Mouse (Mus musculus) embryo, embryonic 10 days (tissue): ENCODE results near the gene Fbxl17.

ENCODE experiments used
- DNase-seq: peaks from one replicate; pipeline ENCODE4 v3.0.0-alpha.2; 2015; ENCODE audit warnings: low spot score

Fbxl17 gene

GRCm38 (mm10) chr17:63209151-63209550 is 290.7 kb downstream of the Fbxl17 start:
- no peak for DNase-seq

- DNase-seq, result no peak
Measured at GRCm38 (mm10) chr17:63208346-63208745, 291.5 kb downstream of the Fbxl17 start.

- DNase-seq, result no peak
Measured at GRCm38 (mm10) chr17:63207714-63208113, 292.1 kb downstream of the Fbxl17 start.

GRCm38 (mm10) chr17:63205316-63205715 is 294.5 kb downstream of the Fbxl17 start:
- DNase-seq, result no peak

- DNase-seq, result no peak
Measured at GRCm38 (mm10) chr17:63203582-63204190, 296.1 kb downstream of the Fbxl17 start.

GRCm38 (mm10) chr17:63198703-63199102 is 301.1 kb downstream of the Fbxl17 start:
- no peak for DNase-seq

GRCm38 (mm10) chr17:63195496-63195895 is 304.3 kb downstream of the Fbxl17 start:
- no peak for DNase-seq

GRCm38 (mm10) chr17:63193196-63193595 is 306.6 kb downstream of the Fbxl17 start:
- DNase-seq, result no peak

- DNase-seq, result no peak
Measured at GRCm38 (mm10) chr17:63191345-63191744, 308.5 kb downstream of the Fbxl17 start.

- no peak for DNase-seq
Measured at GRCm38 (mm10) chr17:63189274-63189673, 310.5 kb downstream of the Fbxl17 start.

GRCm38 (mm10) chr17:63185531-63185930 is 314.3 kb downstream of the Fbxl17 start:
- DNase-seq, result peak; percentile 63

GRCm38 (mm10) chr17:63184844-63185504 is 314.8 kb downstream of the Fbxl17 start:
- no peak for DNase-seq

- no peak for DNase-seq
Measured at GRCm38 (mm10) chr17:63183431-63183830, 316.4 kb downstream of the Fbxl17 start.

GRCm38 (mm10) chr17:63181661-63182060 is 318.2 kb downstream of the Fbxl17 start:
- DNase-seq, result no peak

- no peak for DNase-seq
Measured at GRCm38 (mm10) chr17:63180042-63180441, 319.8 kb downstream of the Fbxl17 start.

- DNase-seq, result no peak
Measured at GRCm38 (mm10) chr17:63178331-63178730, 321.5 kb downstream of the Fbxl17 start.

GRCm38 (mm10) chr17:63176411-63176810 is 323.4 kb downstream of the Fbxl17 start:
- no peak for DNase-seq

GRCm38 (mm10) chr17:63172697-63173096 is 327.1 kb downstream of the Fbxl17 start:
- DNase-seq, result no peak

GRCm38 (mm10) chr17:63171890-63172491 is 327.8 kb downstream of the Fbxl17 start:
- no peak for DNase-seq

- DNase-seq, result peak; percentile 14
Measured at GRCm38 (mm10) chr17:63171264-63171663, 328.6 kb downstream of the Fbxl17 start.

- DNase-seq, result no peak
Measured at GRCm38 (mm10) chr17:63168019-63168788, 331.6 kb downstream of the Fbxl17 start.

GRCm38 (mm10) chr17:63167248-63167647 is 332.6 kb downstream of the Fbxl17 start:
- no peak for DNase-seq

- no peak for DNase-seq
Measured at GRCm38 (mm10) chr17:63166692-63167091, 333.1 kb downstream of the Fbxl17 start.
